Mouse (Mus musculus) liver, adult 2 months (tissue): Measurements from ENCODE around the gene Pyy. TPM values are rescaled to one million over a fixed set of nuclear protein-coding genes. Genes with fewer than 3 reads are reported as not detected.

Experiments
- DNase-seq: peaks from one replicate; pipeline ENCODE4 v3.0.0-alpha.2; 2011; ENCODE audit warnings: low read depth, low spot score; ENCODE audit errors: extremely low read depth
- H3K27ac ChIP-seq: fragments of 200-500 bp; replicated peaks from 2 replicates; pipeline ENCODE4 v1.5.1; 2012; ENCODE audit warnings: low read depth, mild to moderate bottlenecking, control low read depth, inconsistent platforms, low read length; ENCODE audit not compliant: insufficient read depth
- H3K27me3 ChIP-seq: fragments of 200-500 bp; 2 replicates; pipeline ENCODE4 v1.6.1; 2012; ENCODE audit warnings: mild to moderate bottlenecking, moderate library complexity, low read length, inconsistent platforms; ENCODE audit not compliant: control insufficient read depth, insufficient read depth
- H3K36me3 ChIP-seq: fragments of 200-500 bp; 2 replicates; pipeline ENCODE4 v1.6.1; 2012; ENCODE audit warnings: low read length, inconsistent platforms; ENCODE audit not compliant: control insufficient read depth, insufficient read depth
- H3K4me1 ChIP-seq: fragments of 200-500 bp; 2 replicates; pipeline ENCODE4 v1.6.1; 2011; ENCODE audit warnings: low read length; ENCODE audit not compliant: control insufficient read depth, insufficient read depth
- H3K4me3 ChIP-seq: fragments of 200-500 bp; 2 replicates; pipeline ENCODE4 v1.5.1; 2011; ENCODE audit warnings: low read depth, mild to moderate bottlenecking, control low read depth, low read length, moderate library complexity; ENCODE audit not compliant: insufficient read depth
- H3K79me2 ChIP-seq: fragments of 200-500 bp; 2 replicates; pipeline ENCODE4 v1.6.1; 2012; ENCODE audit warnings: inconsistent platforms, mild to moderate bottlenecking, low read length, moderate library complexity; ENCODE audit not compliant: control insufficient read depth, insufficient read depth
- H3K9ac ChIP-seq: fragments of 200-500 bp; 2 replicates; pipeline ENCODE4 v1.6.1; 2012; ENCODE audit warnings: low read depth, mild to moderate bottlenecking, control low read depth, inconsistent platforms, low read length
- CTCF ChIP-seq: fragments of 200-500 bp; IDR thresholded peaks from 2 replicates; pipeline ENCODE4 v1.5.1; 2011; ENCODE audit warnings: low read depth, low read length, control low read depth
- POLR2A ChIP-seq: fragments of 200-500 bp; IDR thresholded peaks from 2 replicates; pipeline ENCODE4 v1.6.1; 2011; ENCODE audit warnings: low read length, control low read depth; ENCODE audit not compliant: insufficient read depth; ENCODE audit errors: extremely low read depth
- WGBS: fragments of 180-500 bp; shearing (Covaris S2); methylation state at CpG from one replicate; pipeline ENCODE4 v1.1.7; 2018; 5-methylcytosine and 5-hydroxymethylcytosine counted together
- polyA plus RNA-seq: library from polyadenylated mRNA; depleted of rRNA; stranded (reverse); fragments of >200 nt; gene quantifications from 2 replicates; pipeline ENCODE4 v1.2.3, GENCODE M21; 2012; rRNA removed
- total RNA-seq: library from RNA; depleted of rRNA; stranded (reverse); fragments of >200 nt; gene quantifications from 2 replicates; pipeline ENCODE4 v1.2.3, GENCODE M21; 2014; rRNA removed

The Pyy gene
- total RNA-seq, result not detected in 2 replicates
- polyA plus RNA-seq, result 0.35 TPM in 1 of 2 replicates, not detected in the other

GRCm38 (mm10) chr11:102107732-102108131, at the start of gene Pyy:
TSS of gene Pyy (minus strand) at chr11:102107832.
- peaks cover 3% of the 10 kb centered on the region; the same call in 1 of the 2 replicates for H3K27me3 ChIP-seq
- TF ChIP-seq CTCF, result no peak
- TF ChIP-seq POLR2A, result no peak
- 15% methylated on average over 9 of the region's 9 CpGs for WGBS

GRCm38 (mm10) chr11:102156786-102157089, 49.1 kb upstream of the Pyy start:
- 25% methylated on average over 1 of the region's 1 CpGs for WGBS

More at GRCm38 (mm10) chr11:102107732-102108131, at the start of gene Pyy:
- Histone ChIP-seq H3K79me2 (no peaks in the 10 kb centered on the region), H3K4me3 (no peak within 1 kb of the TSS), H3K27ac (no peak within 1 kb of the TSS), H3K9ac (no peak within 1 kb of the TSS), H3K36me3 (no peaks in the 10 kb centered on the region), H3K4me1 (no peaks in the 10 kb centered on the region)
- no peak for DNase-seq

GRCm38 (mm10) chr11:102156039-102156785, 48.6 kb upstream of the Pyy start, which contains the start of gene Tmem101:
TSS of gene Tmem101 (minus strand) at chr11:102156404.
- no peaks in the 10 kb centered on the region for H3K79me2 ChIP-seq
- DNase-seq, result peak; percentile 87
- H3K4me1 ChIP-seq, result peaks cover 3% of the 10 kb centered on the region; the same call in 1 of the 2 replicates
- H3K27ac ChIP-seq, result no peak within 1 kb of the TSS
- WGBS, result 1% methylated on average over 37 of the region's 37 CpGs
- peak within 1 kb of the TSS; percentile 72 for H3K4me3 ChIP-seq
- peak within 1 kb of the TSS; percentile 67 for H3K9ac ChIP-seq
- no peaks in the 10 kb centered on the region for H3K27me3 ChIP-seq
- TF ChIP-seq CTCF, result peak; percentile 19
- TF ChIP-seq POLR2A, result 0 out of 2 replicates have a peak, but pooled peaks have one; percentile 47
- peaks cover 6% of the 10 kb centered on the region for H3K36me3 ChIP-seq

More at GRCm38 (mm10) chr11:102156786-102157089, 49.1 kb upstream of the Pyy start:
- DNase-seq, result no peak
- Histone ChIP-seq H3K27me3 (no peaks in the 10 kb centered on the region), H3K79me2 (no peaks in the 10 kb centered on the region), H3K4me3 (no peak overlapping the region), H3K27ac (no peak overlapping the region), H3K9ac (no peak overlapping the region), H3K36me3 (peaks cover 1% of the 10 kb centered on the region; the same call in 1 of the 2 replicates), H3K4me1 (peaks cover 3% of the 10 kb centered on the region; the same call in 1 of the 2 replicates)
- TF ChIP-seq POLR2A, result no peak
- no peak for TF ChIP-seq CTCF

GRCm38 (mm10) chr11:102147213-102147989, 39.8 kb upstream of the Pyy start:
- peaks cover 12% of the 10 kb centered on the region; the same call in 1 of the 2 replicates for H3K79me2 ChIP-seq
- H3K27ac ChIP-seq, result peak overlapping the region; percentile 92
- TF ChIP-seq CTCF, result no peak
- TF ChIP-seq POLR2A, result no peak
- peaks cover 29% of the 10 kb centered on the region for H3K36me3 ChIP-seq
- 20% methylated on average over 34 of the region's 34 CpGs for WGBS
- no peaks in the 10 kb centered on the region for H3K27me3 ChIP-seq
- DNase-seq, result peak; percentile 76
- peak overlapping the region; percentile 67 for H3K4me3 ChIP-seq
- H3K9ac ChIP-seq, result peak overlapping the region; percentile 85
- peaks cover 12% of the 10 kb centered on the region for H3K4me1 ChIP-seq

GRCm38 (mm10) chr11:102146531-102146930, 38.9 kb upstream of the Pyy start:
- Histone ChIP-seq H3K36me3 (peaks cover 26% of the 10 kb centered on the region), H3K27me3 (no peaks in the 10 kb centered on the region), H3K4me3 (peak overlapping the region; percentile 67), H3K4me1 (peaks cover 12% of the 10 kb centered on the region), H3K79me2 (peaks cover 12% of the 10 kb centered on the region; the same call in 1 of the 2 replicates), H3K9ac (peak overlapping the region; percentile 85), H3K27ac (peak overlapping the region; percentile 92)
- WGBS, result 2% methylated on average over 17 of the region's 17 CpGs
- TF ChIP-seq POLR2A, result no peak
- no peak for TF ChIP-seq CTCF
- peak; percentile 54 for DNase-seq
